Comparison of ENCODE assay signal across 8 mouse cellular contexts in genomic region chr5:122706917-122707275, GRCm38 (mm10). TPM values are rescaled to one million over a fixed set of nuclear protein-coding genes. Genes with fewer than 3 reads are reported as not detected.
DNase-seq lines count a peak whose midpoint lies in the region; ATAC-seq and TF ChIP-seq lines count a peak whose summit lies in the region.

No protein-coding gene starts in this region.

- H3K9ac ChIP-seq in neural tube, embryonic 11.5 days (ENCODE audit: low read length), result peak overlapping the region; percentile 84
- H3K9ac ChIP-seq in limb, embryonic 12.5 days (replicated peaks), result peak overlapping the region; percentile 68

- no peaks in the 10 kb centered on the region for H3K36me3 ChIP-seq in erythroblast, embryonic 14.5 days (ENCODE audit: control insufficient read depth)
- no peaks in the 10 kb centered on the region for H3K36me3 ChIP-seq in neural tube, embryonic 11.5 days (ENCODE audit: control insufficient read depth, insufficient read depth, low read length)
- H3K36me3 ChIP-seq in limb, embryonic 12.5 days, result no peaks in the 10 kb centered on the region
- H3K36me3 ChIP-seq in small intestine, adult 2 months (ENCODE audit: control insufficient read depth, insufficient read depth, low read length), result no peaks in the 10 kb centered on the region

- H3K4me2 ChIP-seq in neural tube, embryonic 11.5 days (ENCODE audit: low read depth), result peak overlapping the region; percentile 88
- H3K4me2 ChIP-seq in limb, embryonic 12.5 days, result peak overlapping the region; percentile 88

- ATAC-seq in erythroblast, adult 5-6 weeks (replicated peaks; ENCODE audit: low FRiP score, poor library complexity, severe bottlenecking), result no peak; the same call in 1 of the 2 replicates
- ATAC-seq in neural tube, embryonic 11.5 days (ENCODE audit: insufficient read depth, low FRiP score, low TSS enrichment), result peak; percentile 28; the same call in 1 of the 2 replicates
- peak; percentile 43; the same call in 1 of the 2 replicates for ATAC-seq in limb, embryonic 12.5 days (ENCODE audit: insufficient number of reproducible peaks, insufficient read depth, low FRiP score, low TSS enrichment, low read depth)

- H3K9me3 ChIP-seq in erythroblast, embryonic 14.5 days (ENCODE audit: control insufficient read depth, low read length), result no peaks in the 10 kb centered on the region
- H3K9me3 ChIP-seq in neural tube, embryonic 11.5 days (ENCODE audit: control insufficient read depth, low read length), result no peaks in the 10 kb centered on the region
- no peaks in the 10 kb centered on the region for H3K9me3 ChIP-seq in limb, embryonic 12.5 days

- no peak for TF ChIP-seq CTCF in small intestine, adult 2 months (IDR thresholded peaks at IDR 0.05; ENCODE audit: extremely low read depth, insufficient read length, insufficient replicate concordance, low read depth, low read length)

- H3K27ac ChIP-seq in neural tube, embryonic 11.5 days (ENCODE audit: low read depth, low read length), result peak overlapping the region; percentile 56
- H3K27ac ChIP-seq in limb, embryonic 12.5 days, result no peak overlapping the region
- peak overlapping the region; percentile 67 for H3K27ac ChIP-seq in small intestine, adult 2 months (ENCODE audit: insufficient read depth, low read depth, low read length)

- H3K4me1 ChIP-seq in erythroblast, embryonic 14.5 days (ENCODE audit: control insufficient read depth), result peaks cover 33% of the 10 kb centered on the region
- peaks cover 4% of the 10 kb centered on the region; the same call in 1 of the 2 replicates for H3K4me1 ChIP-seq in neural tube, embryonic 11.5 days (ENCODE audit: control insufficient read depth, insufficient read depth, low read length)
- peaks cover 5% of the 10 kb centered on the region for H3K4me1 ChIP-seq in limb, embryonic 12.5 days (replicated peaks)
- peaks cover 4% of the 10 kb centered on the region; the same call in 1 of the 2 replicates for H3K4me1 ChIP-seq in small intestine, adult 2 months (ENCODE audit: control insufficient read depth, insufficient read depth, insufficient read length, low read length)

- no peaks in the 10 kb centered on the region for H3K27me3 ChIP-seq in erythroblast, embryonic 14.5 days (ENCODE audit: control insufficient read depth)
- no peaks in the 10 kb centered on the region for H3K27me3 ChIP-seq in neural tube, embryonic 11.5 days (ENCODE audit: control insufficient read depth, insufficient read depth, low read length)
- peaks cover 4% of the 10 kb centered on the region; the same call in 1 of the 2 replicates for H3K27me3 ChIP-seq in limb, embryonic 12.5 days
- H3K27me3 ChIP-seq in small intestine, adult 2 months (ENCODE audit: control insufficient read depth, insufficient read depth, low read length), result no peaks in the 10 kb centered on the region

- H3K4me3 ChIP-seq in erythroblast, embryonic 14.5 days (replicated peaks), result peak overlapping the region; percentile 77
- peak overlapping the region; percentile 70 for H3K4me3 ChIP-seq in neural tube, embryonic 11.5 days (ENCODE audit: low read depth, low read length)
- peak overlapping the region; percentile 68 for H3K4me3 ChIP-seq in limb, embryonic 12.5 days (replicated peaks)
- H3K4me3 ChIP-seq in small intestine, adult 2 months (ENCODE audit: low read depth, low read length), result peak overlapping the region; percentile 66

- DNase-seq in neural tube, embryonic 11.5 days (ENCODE audit: low spot score), result no peak
- DNase-seq in neural tube, embryonic 10.5 days (ENCODE audit: extremely low spot score, low spot score), result no peak
- DNase-seq in adrenal gland, postnatal 14 days, result no peak
- DNase-seq in right cerebral cortex, postnatal 14 days, result no peak

- WGBS in neural tube, embryonic 11.5 days, result 42% methylated on average over 5 of the region's 5 CpGs
- 39% methylated on average over 5 of the region's 5 CpGs for WGBS in limb, embryonic 12.5 days
- WGBS in small intestine, adult 2 months, result 34% methylated on average over 5 of the region's 5 CpGs

- no peak for TF ChIP-seq POLR2A in small intestine, adult 2 months (IDR thresholded peaks at IDR 0.05; ENCODE audit: low read depth, low read length)

RNA-seq across cellular contexts. Expression of gene P2rx4, which starts 0.4 kb away (rescaled TPM):
- 0.03 and 0.24 TPM in 2 replicates for polyA plus RNA-seq in erythroblast, embryonic 14.5 days (2012)
- total RNA-seq in erythroblast, adult 5-6 weeks (2015; ENCODE audit: low replicate concordance), result 7.9 and 20.8 TPM in 2 replicates
- total RNA-seq in erythroblast, adult 5-6 weeks (2017; ENCODE audit: low replicate concordance), result 5.0 and 8.6 TPM in 2 replicates
- 8.1 and 8.7 TPM in 2 replicates for polyA plus RNA-seq in neural tube, embryonic 11.5 days (2014; fragmentation: Nextera tagmentation; extraction: Ambion mirVana)
- polyA plus RNA-seq in limb, embryonic 12.5 days (2016; fragmentation: Nextera tagmentation; extraction: Ambion mirVana), result 6.8 and 7.0 TPM in 2 replicates
- 26.6 and 61.9 TPM in 2 replicates for polyA plus RNA-seq in small intestine, adult 2 months (2012; rRNA removed)
- total RNA-seq in adrenal gland, postnatal 14 days (2021), result 33.2 and 34.9 TPM in 2 replicates
